Mouse (Mus musculus): Measurements from ENCODE around the gene Calcr. TPM values are rescaled to one million over a fixed set of nuclear protein-coding genes. Genes with fewer than 3 reads are reported as not detected.
"Not testable (repeated sequence)": the region's sequence is repeated elsewhere in the genome, so short reads cannot be mapped to it uniquely, and the experiment has no call there.

Gene Calcr
- polyA plus RNA-seq, 1 experiment from 2014 or later, result 3.3 TPM

GRCm38 (mm10) chr6:3688087-3688642, 76.3 kb downstream of the Calcr start:
- Histone ChIP-seq H3K36me3 (ENCODE audit: control insufficient read depth, insufficient read depth) (no peaks in the 10 kb centered on the region), H3K9ac (replicated peaks; ENCODE audit: low read depth, low read length) (no peak overlapping the region), H3K4me2 (ENCODE audit: low read length) (no peak overlapping the region), H3K4me3 (replicated peaks; ENCODE audit: low read length) (no peak overlapping the region), H3K4me1 (replicated peaks; ENCODE audit: control insufficient read depth, insufficient read depth, low read length) (no peaks in the 10 kb centered on the region), H3K27ac (ENCODE audit: low read length) (no peak overlapping the region), H3K9me3 (ENCODE audit: control insufficient read depth, low read length) (no peaks in the 10 kb centered on the region), H3K27me3 (replicated peaks; ENCODE audit: control insufficient read depth, insufficient read depth, low read length) (no peaks in the 10 kb centered on the region)
- no peak for ATAC-seq
- 36% methylated on average over 7 of the region's 7 CpGs for WGBS

- H3K27ac ChIP-seq (ENCODE audit: low read length); H3K9me3 ChIP-seq (ENCODE audit: control insufficient read depth, low read length); H3K4me2 ChIP-seq (ENCODE audit: low read length); H3K27me3 ChIP-seq (replicated peaks; ENCODE audit: control insufficient read depth, insufficient read depth, low read length); H3K36me3 ChIP-seq (ENCODE audit: control insufficient read depth, insufficient read depth); H3K9ac ChIP-seq (replicated peaks; ENCODE audit: low read depth, low read length); ATAC-seq; H3K4me1 ChIP-seq (replicated peaks; ENCODE audit: control insufficient read depth, insufficient read depth, low read length); H3K4me3 ChIP-seq (replicated peaks; ENCODE audit: low read length): not testable (repeated sequence)
- 13% methylated on average over 2 of the region's 2 CpGs for whole genome bisulfite sequencing
These were observed 86.2 kb downstream of the Calcr start for GRCm38 (mm10) chr6:3678286-3678685.

DNA sequence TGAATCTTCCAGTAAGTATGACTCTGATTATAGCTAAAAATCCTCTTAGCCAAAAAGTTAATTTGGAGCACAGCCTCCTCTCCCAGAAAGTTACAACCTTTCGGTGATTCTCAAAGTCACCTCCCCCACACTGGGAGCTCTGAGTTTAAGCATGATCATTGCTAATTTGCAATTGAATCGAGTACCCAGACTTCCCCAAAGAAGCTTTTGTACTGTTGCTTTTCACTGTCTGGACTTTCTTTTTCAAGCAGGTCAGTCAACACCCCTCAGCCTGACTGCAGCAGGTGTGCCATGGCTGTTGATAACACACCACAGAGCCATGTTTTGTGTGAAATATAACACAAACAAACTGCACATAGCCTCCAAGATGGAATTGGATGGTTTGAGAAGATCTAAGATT, 86.7 kb downstream of the Calcr start:
- Histone ChIP-seq H3K9me3 (ENCODE audit: control insufficient read depth, low read length) (no peaks in the 10 kb centered on the region), H3K4me1 (replicated peaks; ENCODE audit: control insufficient read depth, insufficient read depth, low read length) (no peaks in the 10 kb centered on the region), H3K9ac (replicated peaks; ENCODE audit: low read depth, low read length) (no peak overlapping the region), H3K36me3 (ENCODE audit: control insufficient read depth, insufficient read depth) (no peaks in the 10 kb centered on the region), H3K4me2 (ENCODE audit: low read length) (no peak overlapping the region), H3K27ac (ENCODE audit: low read length) (no peak overlapping the region), H3K27me3 (replicated peaks; ENCODE audit: control insufficient read depth, insufficient read depth, low read length) (no peaks in the 10 kb centered on the region), H3K4me3 (replicated peaks; ENCODE audit: low read length) (no peak overlapping the region)
- 7% methylated on average over 2 of the region's 2 CpGs for WGBS
- no peak for ATAC-seq

DNA sequence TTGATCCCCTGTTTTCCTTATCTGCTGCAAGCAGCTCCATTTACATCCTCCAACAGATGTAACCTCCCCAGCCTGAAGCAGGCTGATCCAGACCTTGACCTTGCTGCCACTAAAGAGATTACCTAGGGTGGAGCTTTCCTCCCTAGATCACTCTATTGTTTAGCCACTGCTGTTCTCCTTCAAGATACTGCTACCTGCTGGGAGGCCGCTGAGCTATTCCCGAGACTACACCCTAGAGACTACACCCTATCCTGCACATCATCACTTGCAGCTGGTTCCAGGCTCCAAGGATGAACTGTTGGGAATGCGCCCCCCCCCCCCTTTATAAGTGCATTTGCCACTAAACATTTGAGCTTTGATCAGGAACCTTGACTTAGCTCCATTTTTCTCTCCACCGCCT, 92.6 kb downstream of the Calcr start:
- H3K27ac ChIP-seq (ENCODE audit: low read length); H3K4me1 ChIP-seq (replicated peaks; ENCODE audit: control insufficient read depth, insufficient read depth, low read length); ATAC-seq; H3K36me3 ChIP-seq (ENCODE audit: control insufficient read depth, insufficient read depth); H3K27me3 ChIP-seq (replicated peaks; ENCODE audit: control insufficient read depth, insufficient read depth, low read length); H3K4me2 ChIP-seq (ENCODE audit: low read length); H3K9me3 ChIP-seq (ENCODE audit: control insufficient read depth, low read length); H3K4me3 ChIP-seq (replicated peaks; ENCODE audit: low read length); H3K9ac ChIP-seq (replicated peaks; ENCODE audit: low read depth, low read length): not testable (repeated sequence)
- 87% methylated on average over 4 of the region's 4 CpGs for WGBS

GRCm38 (mm10) chr6:3664147-3664716, 100.3 kb downstream of the Calcr start:
- Histone ChIP-seq H3K9ac (replicated peaks; ENCODE audit: low read depth, low read length) (no peak overlapping the region), H3K36me3 (ENCODE audit: control insufficient read depth, insufficient read depth) (no peaks in the 10 kb centered on the region), H3K27me3 (replicated peaks; ENCODE audit: control insufficient read depth, insufficient read depth, low read length) (no peaks in the 10 kb centered on the region), H3K4me2 (ENCODE audit: low read length) (no peak overlapping the region), H3K27ac (ENCODE audit: low read length) (no peak overlapping the region), H3K4me1 (replicated peaks; ENCODE audit: control insufficient read depth, insufficient read depth, low read length) (no peaks in the 10 kb centered on the region), H3K4me3 (replicated peaks; ENCODE audit: low read length) (no peak overlapping the region), H3K9me3 (ENCODE audit: control insufficient read depth, low read length) (no peaks in the 10 kb centered on the region)
- 78% methylated on average over 10 of the region's 10 CpGs for WGBS
- no peak for ATAC-seq

DNA sequence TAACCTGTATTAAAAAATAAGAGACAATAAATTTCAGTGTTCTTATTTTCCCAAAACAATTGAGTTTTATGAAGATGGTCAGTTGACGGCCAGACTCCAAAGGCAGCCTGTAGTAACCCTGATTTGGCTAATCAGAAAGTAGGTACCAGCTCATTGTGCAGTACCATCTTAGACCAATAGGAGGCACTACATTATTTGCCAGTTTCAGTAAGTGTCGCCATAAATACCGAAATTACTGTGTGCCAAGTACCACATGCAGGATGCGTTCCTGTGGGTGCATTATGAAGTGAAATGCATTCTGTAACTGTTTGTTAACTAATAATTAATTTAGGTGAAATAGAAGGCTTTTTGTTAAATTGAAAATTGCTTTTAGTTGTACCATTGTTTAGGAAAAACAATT, 106.1 kb downstream of the Calcr start:
- no peak for ATAC-seq
- H3K27me3 ChIP-seq (replicated peaks; ENCODE audit: control insufficient read depth, insufficient read depth, low read length), result no peaks in the 10 kb centered on the region
- H3K4me2 ChIP-seq (ENCODE audit: low read length), result no peak overlapping the region
- H3K36me3 ChIP-seq (ENCODE audit: control insufficient read depth, insufficient read depth), result no peaks in the 10 kb centered on the region
- H3K9me3 ChIP-seq (ENCODE audit: control insufficient read depth, low read length), result no peaks in the 10 kb centered on the region
- no peak overlapping the region for H3K4me3 ChIP-seq (replicated peaks; ENCODE audit: low read length)
- 92% methylated on average over 4 of the region's 4 CpGs for WGBS
- H3K9ac ChIP-seq (replicated peaks; ENCODE audit: low read depth, low read length), result no peak overlapping the region
- no peak overlapping the region for H3K27ac ChIP-seq (ENCODE audit: low read length)
- H3K4me1 ChIP-seq (replicated peaks; ENCODE audit: control insufficient read depth, insufficient read depth, low read length), result no peaks in the 10 kb centered on the region

MicroRNAs within 50 kb of the gene (microRNA counts, 519-probe panel; counts per million panel counts)
- 1,092 counts per million, percentile 8 among the panel's probes with 10 or more counts for microRNA mmu-miR-489
- not detected for microRNA mmu-miR-653

Small RNAs within 50 kb of the gene (microRNA-seq; reads per million reads assigned to microRNA genes)
- gene Mir489 (2.1 reads per million, percentile 3 among the genes with 10 or more reads in this experiment), gene Mir653 (3.7 reads per million, percentile 15 among the genes with 10 or more reads in this experiment)

Other genes with a start within 250 kb of the Calcr start
- gene Tfpi2, start 224.2 kb upstream of the Calcr start, polyA plus RNA-seq (2015; fragmentation: Nextera tagmentation; extraction: Ambion mirVana), result 0.41 and 0.46 TPM in 2 replicates
- not detected in 2 replicates for gene Gngt1, start 229.1 kb upstream of the Calcr start, polyA plus RNA-seq (2015; fragmentation: Nextera tagmentation; extraction: Ambion mirVana)
- gene Gng11, start 239.2 kb upstream of the Calcr start, polyA plus RNA-seq (2015; fragmentation: Nextera tagmentation; extraction: Ambion mirVana), result 18.4 and 23.7 TPM in 2 replicates

Measured in forebrain, embryonic 16.5 days (tissue).